Mouse (Mus musculus): ENCODE measurements around the gene Fam240a. TPM values are rescaled to one million over a fixed set of nuclear protein-coding genes. Genes with fewer than 3 reads are reported as not detected.

Gene Fam240a
- not detected in 2 replicates for polyA plus RNA-seq (2015; fragmentation: Nextera tagmentation; extraction: Ambion mirVana)

- Histone ChIP-seq H3K4me2 (ENCODE audit: low read depth, low read length) (no peak within 1 kb of the TSS), H3K4me1 (ENCODE audit: control insufficient read depth, insufficient read depth, low read length) (no peaks in the 10 kb centered on the region), H3K36me3 (ENCODE audit: control insufficient read depth, insufficient read depth, low read length) (no peaks in the 10 kb centered on the region), H3K9ac (ENCODE audit: low read length) (no peak within 1 kb of the TSS), H3K9me3 (replicated peaks; ENCODE audit: control insufficient read depth, low read length) (no peaks in the 10 kb centered on the region), H3K27me3 (ENCODE audit: control insufficient read depth, insufficient read depth, low read length) (no peaks in the 10 kb centered on the region), H3K4me3 (replicated peaks; ENCODE audit: low read length) (no peak within 1 kb of the TSS), H3K27ac (ENCODE audit: low read length) (no peak within 1 kb of the TSS)
- ATAC-seq (ENCODE audit: insufficient read depth, low FRiP score) = no peak
- 88% methylated on average over 7 of the region's 7 CpGs for WGBS
Observed at GRCm38 (mm10) chr9:110916786-110917185, at the start of gene Fam240a. TSS of gene Fam240a (minus strand) at chr9:110916861.

GRCm38 (mm10) chr9:110965910-110966231, 49.2 kb upstream of the Fam240a start:
- H3K9ac ChIP-seq (ENCODE audit: low read length) = no peak overlapping the region
- no peak overlapping the region for H3K4me2 ChIP-seq (ENCODE audit: low read depth, low read length)
- H3K27ac ChIP-seq (ENCODE audit: low read length) = no peak overlapping the region
- no peak overlapping the region for H3K4me3 ChIP-seq (replicated peaks; ENCODE audit: low read length)
- no peak for ATAC-seq (ENCODE audit: insufficient read depth, low FRiP score)
- H3K9me3 ChIP-seq (replicated peaks; ENCODE audit: control insufficient read depth, low read length) = no peaks in the 10 kb centered on the region
- WGBS = 63% methylated on average over 2 of the region's 2 CpGs
- no peaks in the 10 kb centered on the region for H3K4me1 ChIP-seq (ENCODE audit: control insufficient read depth, insufficient read depth, low read length)
- no peaks in the 10 kb centered on the region for H3K36me3 ChIP-seq (ENCODE audit: control insufficient read depth, insufficient read depth, low read length)
- no peaks in the 10 kb centered on the region for H3K27me3 ChIP-seq (ENCODE audit: control insufficient read depth, insufficient read depth, low read length)

GRCm38 (mm10) chr9:110965062-110965909, 48.6 kb upstream of the Fam240a start:
- Histone ChIP-seq H3K9ac (ENCODE audit: low read length) (no peak overlapping the region), H3K27ac (ENCODE audit: low read length) (no peak overlapping the region), H3K36me3 (ENCODE audit: control insufficient read depth, insufficient read depth, low read length) (no peaks in the 10 kb centered on the region), H3K27me3 (ENCODE audit: control insufficient read depth, insufficient read depth, low read length) (no peaks in the 10 kb centered on the region), H3K4me3 (replicated peaks; ENCODE audit: low read length) (no peak overlapping the region), H3K4me1 (ENCODE audit: control insufficient read depth, insufficient read depth, low read length) (no peaks in the 10 kb centered on the region), H3K4me2 (ENCODE audit: low read depth, low read length) (no peak overlapping the region), H3K9me3 (replicated peaks; ENCODE audit: control insufficient read depth, low read length) (no peaks in the 10 kb centered on the region)
- ATAC-seq (ENCODE audit: insufficient read depth, low FRiP score) = no peak
- 88% methylated on average over 22 of the region's 22 CpGs for WGBS

GRCm38 (mm10) chr9:110963566-110964115, 47.0 kb upstream of the Fam240a start:
- 86% methylated on average over 8 of the region's 8 CpGs for WGBS
- no peak for ATAC-seq (ENCODE audit: insufficient read depth, low FRiP score)
- no peaks in the 10 kb centered on the region for H3K27me3 ChIP-seq (ENCODE audit: control insufficient read depth, insufficient read depth, low read length)
- H3K4me2 ChIP-seq (ENCODE audit: low read depth, low read length) = no peak overlapping the region
- no peaks in the 10 kb centered on the region for H3K36me3 ChIP-seq (ENCODE audit: control insufficient read depth, insufficient read depth, low read length)
- no peak overlapping the region for H3K9ac ChIP-seq (ENCODE audit: low read length)
- H3K4me1 ChIP-seq (ENCODE audit: control insufficient read depth, insufficient read depth, low read length) = no peaks in the 10 kb centered on the region
- no peaks in the 10 kb centered on the region for H3K9me3 ChIP-seq (replicated peaks; ENCODE audit: control insufficient read depth, low read length)
- no peak overlapping the region for H3K27ac ChIP-seq (ENCODE audit: low read length)
- no peak overlapping the region for H3K4me3 ChIP-seq (replicated peaks; ENCODE audit: low read length)

- 98% methylated on average over 8 of the region's 8 CpGs for WGBS
- H3K27me3 ChIP-seq (ENCODE audit: control insufficient read depth, insufficient read depth, low read length) = no peaks in the 10 kb centered on the region
- no peak for ATAC-seq (ENCODE audit: insufficient read depth, low FRiP score)
- H3K4me2 ChIP-seq (ENCODE audit: low read depth, low read length) = no peak overlapping the region
- no peaks in the 10 kb centered on the region for H3K4me1 ChIP-seq (ENCODE audit: control insufficient read depth, insufficient read depth, low read length)
- no peak overlapping the region for H3K9ac ChIP-seq (ENCODE audit: low read length)
- no peak overlapping the region for H3K27ac ChIP-seq (ENCODE audit: low read length)
- H3K9me3 ChIP-seq (replicated peaks; ENCODE audit: control insufficient read depth, low read length) = no peaks in the 10 kb centered on the region
- H3K4me3 ChIP-seq (replicated peaks; ENCODE audit: low read length) = no peak overlapping the region
- H3K36me3 ChIP-seq (ENCODE audit: control insufficient read depth, insufficient read depth, low read length) = no peaks in the 10 kb centered on the region
Observed at GRCm38 (mm10) chr9:110961386-110961785, 44.7 kb upstream of the Fam240a start.

DNA sequence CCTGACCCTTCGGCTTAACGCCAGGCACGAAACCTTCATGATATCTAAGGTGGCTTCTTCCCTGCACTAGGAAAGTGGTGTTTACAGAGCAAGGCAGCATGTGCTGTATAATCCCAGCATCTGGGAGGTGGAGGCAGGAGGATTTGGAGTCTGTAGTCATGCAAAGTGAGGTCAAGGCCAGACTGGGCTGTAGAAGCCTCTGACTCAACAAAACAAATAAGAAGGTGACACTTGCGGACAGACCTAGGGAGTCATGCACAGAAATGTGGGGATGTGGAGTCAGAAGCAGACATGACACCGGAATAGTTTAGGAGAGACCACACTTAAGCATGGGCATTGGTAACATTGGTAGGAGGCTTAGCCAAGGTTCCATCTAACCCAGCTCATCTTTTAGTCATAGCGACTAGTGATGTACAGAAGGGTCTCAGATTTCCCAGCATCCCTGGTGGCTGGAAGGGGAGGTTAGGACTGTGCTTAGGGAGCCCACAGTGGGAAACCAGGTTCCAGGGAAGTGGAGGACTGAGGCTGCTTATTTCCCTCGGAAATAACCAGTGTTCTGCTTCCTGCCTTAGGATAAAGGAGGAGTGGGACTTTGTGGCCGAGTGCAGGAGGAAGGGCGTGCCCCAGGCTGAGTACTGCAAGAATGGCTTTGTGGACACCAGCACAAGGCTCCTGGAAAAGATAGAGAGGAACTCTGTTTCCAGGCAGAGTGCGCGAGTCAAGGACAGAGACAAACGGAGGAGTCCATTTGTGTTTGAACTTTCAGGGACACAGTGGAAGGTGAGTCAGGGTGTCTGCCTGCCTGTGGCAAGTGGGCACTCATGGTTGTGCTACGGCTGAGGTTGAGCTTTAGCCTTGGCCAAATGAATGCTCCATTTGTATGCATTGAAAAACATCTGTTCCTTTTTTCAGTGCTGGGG, 43.8 kb upstream of the Fam240a start:
- no peak overlapping the region for H3K4me2 ChIP-seq (ENCODE audit: low read depth, low read length)
- no peak for ATAC-seq (ENCODE audit: insufficient read depth, low FRiP score)
- no peaks in the 10 kb centered on the region for H3K36me3 ChIP-seq (ENCODE audit: control insufficient read depth, insufficient read depth, low read length)
- no peak overlapping the region for H3K9ac ChIP-seq (ENCODE audit: low read length)
- no peaks in the 10 kb centered on the region for H3K27me3 ChIP-seq (ENCODE audit: control insufficient read depth, insufficient read depth, low read length)
- H3K27ac ChIP-seq (ENCODE audit: low read length) = no peak overlapping the region
- H3K4me1 ChIP-seq (ENCODE audit: control insufficient read depth, insufficient read depth, low read length) = no peaks in the 10 kb centered on the region
- H3K4me3 ChIP-seq (replicated peaks; ENCODE audit: low read length) = no peak overlapping the region
- WGBS = 79% methylated on average over 13 of the region's 13 CpGs
- H3K9me3 ChIP-seq (replicated peaks; ENCODE audit: control insufficient read depth, low read length) = no peaks in the 10 kb centered on the region

DNA sequence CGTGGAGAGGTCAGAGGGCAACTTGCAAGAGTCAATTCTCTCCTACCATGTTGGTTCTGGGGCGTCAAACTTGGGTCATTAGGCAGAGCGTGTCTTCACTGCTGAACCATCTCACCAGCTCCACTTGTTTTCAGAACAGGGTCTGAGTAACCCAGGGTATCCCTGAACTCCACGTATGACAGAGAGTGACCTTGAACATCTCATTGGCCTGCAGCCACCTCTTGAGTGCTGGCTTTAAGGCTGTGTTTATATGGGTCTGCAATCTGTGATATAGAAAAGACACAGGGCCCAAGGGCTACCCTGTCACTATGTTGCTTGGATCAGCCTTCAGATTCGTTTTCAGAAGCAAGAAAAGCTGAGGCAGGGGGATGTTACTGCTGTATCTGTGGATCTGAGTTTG, 43.0 kb upstream of the Fam240a start:
- Histone ChIP-seq H3K4me2 (ENCODE audit: low read depth, low read length) (no peak overlapping the region), H3K27ac (ENCODE audit: low read length) (no peak overlapping the region), H3K4me3 (replicated peaks; ENCODE audit: low read length) (no peak overlapping the region), H3K36me3 (ENCODE audit: control insufficient read depth, insufficient read depth, low read length) (no peaks in the 10 kb centered on the region), H3K27me3 (ENCODE audit: control insufficient read depth, insufficient read depth, low read length) (no peaks in the 10 kb centered on the region), H3K9ac (ENCODE audit: low read length) (no peak overlapping the region), H3K4me1 (ENCODE audit: control insufficient read depth, insufficient read depth, low read length) (no peaks in the 10 kb centered on the region), H3K9me3 (replicated peaks; ENCODE audit: control insufficient read depth, low read length) (no peaks in the 10 kb centered on the region)
- ATAC-seq (ENCODE audit: insufficient read depth, low FRiP score) = no peak
- 76% methylated on average over 5 of the region's 5 CpGs for WGBS

DNA sequence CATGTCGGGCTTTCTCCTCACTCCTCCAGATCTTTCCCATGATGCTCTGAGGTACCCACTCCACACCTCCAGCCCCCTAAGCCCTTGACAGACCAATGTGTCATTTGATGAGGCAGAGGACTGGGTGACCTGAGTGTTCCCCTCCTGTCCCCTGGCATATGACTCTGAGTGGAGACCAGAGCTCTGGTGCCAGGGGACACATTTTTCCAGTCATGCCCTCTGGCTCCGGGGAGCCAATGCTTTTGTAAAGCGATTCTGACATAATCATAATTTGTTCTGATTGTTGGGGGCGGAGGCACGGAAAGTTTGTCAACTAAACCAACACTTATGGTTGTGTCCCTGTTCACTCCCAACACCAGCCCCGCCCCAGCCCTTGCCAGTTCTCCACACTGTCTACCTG, 39.3 kb upstream of the Fam240a start:
- peaks cover 9% of the 10 kb centered on the region for H3K27me3 ChIP-seq (ENCODE audit: control insufficient read depth, insufficient read depth, low read length)
- H3K9me3 ChIP-seq (replicated peaks; ENCODE audit: control insufficient read depth, low read length) = no peaks in the 10 kb centered on the region
- H3K9ac ChIP-seq (ENCODE audit: low read length) = no peak overlapping the region
- H3K27ac ChIP-seq (ENCODE audit: low read length) = no peak overlapping the region
- ATAC-seq (ENCODE audit: insufficient read depth, low FRiP score) = no peak
- WGBS = 77% methylated on average over 6 of the region's 6 CpGs
- peaks cover 4% of the 10 kb centered on the region; the same call in 1 of the 2 replicates for H3K4me1 ChIP-seq (ENCODE audit: control insufficient read depth, insufficient read depth, low read length)
- no peak overlapping the region for H3K4me3 ChIP-seq (replicated peaks; ENCODE audit: low read length)
- H3K4me2 ChIP-seq (ENCODE audit: low read depth, low read length) = no peak overlapping the region
- H3K36me3 ChIP-seq (ENCODE audit: control insufficient read depth, insufficient read depth, low read length) = no peaks in the 10 kb centered on the region
